Mouse (Mus musculus) olfactory bulb, adult 2 months (tissue): Measurements from ENCODE around the gene Ngp.

Experiments
- CTCF ChIP-seq: fragments of 200-500 bp; IDR thresholded peaks from 2 replicates; pipeline ENCODE4 v1.5.1; 2012; ENCODE audit warnings: low read depth, mild to moderate bottlenecking, low read length, moderate library complexity; ENCODE audit not compliant: insufficient read depth
- POLR2A ChIP-seq: fragments of 200-500 bp; IDR thresholded peaks from 2 replicates; pipeline ENCODE4 v1.6.1; 2012; ENCODE audit warnings: mild to moderate bottlenecking, low read depth, low read length, moderate library complexity; ENCODE audit not compliant: insufficient read depth

DNA sequence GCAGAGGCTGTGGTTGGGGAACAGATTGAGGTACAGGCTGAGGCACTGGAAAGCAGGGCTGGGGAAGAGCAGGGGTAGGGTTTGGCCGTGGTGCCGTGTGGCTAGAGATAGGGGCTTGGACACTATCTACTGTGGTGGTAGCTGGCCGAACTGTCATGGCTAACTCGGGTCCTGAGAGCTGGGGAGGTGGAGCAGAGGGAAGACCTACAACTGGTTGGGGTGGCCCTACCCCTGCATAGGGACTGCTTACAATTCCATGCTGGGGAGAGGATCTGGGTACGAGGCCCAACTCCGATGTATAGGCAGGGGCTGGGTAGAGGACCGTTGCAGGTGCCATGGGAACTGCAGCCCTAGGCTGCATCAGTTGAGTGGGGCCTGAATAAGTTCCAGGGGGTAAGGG lies 31.5 kb upstream of the Ngp start:
- TF ChIP-seq POLR2A, result no peak
- no peak for TF ChIP-seq CTCF
